Mouse (Mus musculus) spleen, postnatal 10 days (tissue): ENCODE measurements around the gene Fmnl3.
A peak's percentile ranks its signal among the peaks of the same experiment; 100 is the strongest.

Experiments used
- DNase-seq, 2 experiments: peaks; one replicate each; pipeline ENCODE4 v3.0.0; 2021 to 2022; ENCODE audit warnings: low spot score in 2 of 2

Fmnl3 gene

GRCm38 (mm10) chr15:99317267-99317651 is 53.0 kb downstream of the Fmnl3 start:
- DNase-seq, result no peak

- peak; percentile 54 to 80 for DNase-seq
Measured at GRCm38 (mm10) chr15:99316314-99317266, 53.7 kb downstream of the Fmnl3 start.

GRCm38 (mm10) chr15:99314891-99315290 is 55.4 kb downstream of the Fmnl3 start:
- no peak for DNase-seq

GRCm38 (mm10) chr15:99310617-99311016 is 59.7 kb downstream of the Fmnl3 start:
- DNase-seq, result no peak

GRCm38 (mm10) chr15:99309549-99309948 is 60.7 kb downstream of the Fmnl3 start:
- DNase-seq, result no peak

GRCm38 (mm10) chr15:99307476-99307875 is 62.8 kb downstream of the Fmnl3 start:
- no peak for DNase-seq

DNA sequence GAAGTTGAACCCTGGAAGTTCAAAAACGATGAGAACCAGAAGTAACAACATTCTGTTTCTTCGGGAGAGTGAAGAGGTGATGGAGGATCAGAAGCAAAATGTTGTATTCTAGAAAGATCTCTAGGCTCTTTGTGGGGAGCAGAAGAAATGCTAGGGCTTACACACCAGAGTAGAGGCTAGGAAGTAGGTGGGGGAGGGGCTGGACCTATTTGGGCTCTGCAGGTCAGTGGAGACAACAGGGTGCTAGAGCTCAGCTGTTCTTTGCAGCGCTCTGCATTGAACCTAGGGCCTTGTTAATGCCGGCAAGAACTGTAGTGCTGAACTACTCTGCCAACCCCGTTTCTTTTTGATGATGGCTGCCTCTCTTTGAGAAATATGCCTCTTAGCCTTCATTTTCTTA is 74.1 kb downstream of the Fmnl3 start:
- DNase-seq, result no peak

- peak in 1 of 2 experiments; percentile 21 for DNase-seq
Measured at GRCm38 (mm10) chr15:99295484-99295981, 74.7 kb downstream of the Fmnl3 start, which contains the start of gene Fam186b. Gene Fam186b (minus strand): TSS chr15:99295888.

- DNase-seq, result peak; percentile 67 to 85
Measured at GRCm38 (mm10) chr15:99294813-99295374, 75.4 kb downstream of the Fmnl3 start, which contains the start of gene Prpf40b. Gene Prpf40b (plus strand): TSS chr15:99295087.

GRCm38 (mm10) chr15:99294287-99294686 is 76.0 kb downstream of the Fmnl3 start:
- no peak for DNase-seq

DNA sequence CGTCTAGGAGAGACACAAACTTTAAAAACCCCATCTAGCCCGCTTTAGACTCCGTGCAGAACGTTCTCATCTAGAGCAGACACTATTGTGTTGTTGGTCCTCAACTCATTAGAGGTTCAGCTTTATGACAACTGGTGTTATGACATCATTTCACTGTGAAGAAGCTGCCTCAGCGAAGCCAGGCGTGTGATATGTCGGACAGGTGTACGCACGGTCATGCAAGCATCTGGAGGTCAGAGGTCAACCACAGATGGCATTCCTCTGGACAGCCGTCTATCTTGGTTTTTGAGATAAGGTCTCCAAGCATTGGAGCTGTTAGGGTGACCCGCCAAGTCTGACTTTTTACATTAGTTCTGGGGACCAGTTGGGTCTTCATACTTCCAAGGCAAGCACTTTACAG is 79.7 kb downstream of the Fmnl3 start:
- no peak for DNase-seq

DNA sequence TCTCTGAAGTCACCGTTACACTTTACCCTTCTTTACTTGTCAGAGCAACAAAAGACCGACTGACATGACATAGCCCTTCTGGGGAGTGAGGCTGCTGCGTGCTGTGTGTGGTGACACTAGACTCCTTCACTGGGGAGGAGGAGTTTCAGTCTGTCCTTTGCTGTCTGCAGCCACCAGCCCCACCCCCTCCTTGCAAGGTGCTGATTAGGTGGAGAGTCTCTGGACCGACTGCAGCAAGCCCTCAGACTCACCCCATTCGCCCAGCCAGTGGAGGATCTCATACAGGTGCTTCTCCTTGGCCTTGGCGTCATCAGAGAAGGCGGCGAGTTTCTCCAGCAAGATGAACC is 85.1 kb downstream of the Fmnl3 start:
- DNase-seq, result no peak

GRCm38 (mm10) chr15:99284527-99285188 is 85.6 kb downstream of the Fmnl3 start:
- DNase-seq, result no peak

GRCm38 (mm10) chr15:99283456-99283855 is 86.8 kb downstream of the Fmnl3 start:
- peak in 1 of 2 experiments; percentile 48 for DNase-seq

GRCm38 (mm10) chr15:99278271-99278670 is 92.0 kb downstream of the Fmnl3 start:
- DNase-seq, result no peak

- DNase-seq, result no peak
Measured at GRCm38 (mm10) chr15:99276095-99276494, 94.2 kb downstream of the Fmnl3 start.
